Mouse (Mus musculus) left cerebral cortex, postnatal 14 days (tissue): ENCODE measurements around the gene Gm8122. TPM values are rescaled to one million over a fixed set of nuclear protein-coding genes. Genes with fewer than 3 reads are reported as not detected.
A peak's percentile ranks its signal among the peaks of the same experiment; 100 is the strongest.
"Not testable (repeated sequence)": the region's sequence is repeated elsewhere in the genome, so short reads cannot be mapped to it uniquely, and the experiment has no call there.

Source experiments
- DNase-seq, 2 experiments: peaks; one replicate each; pipeline ENCODE4 v3.0.0; 2021 to 2022; ENCODE audit warnings: low spot score in 2 of 2, mixed read lengths in 1 of 2
- intact Hi-C: fragments of 180-260 bp; cut with DNase I; formaldehyde crosslinking; loops from one replicate; pipeline ENCODE4 v1.15.1; 2025
- long read RNA-seq, 2 experiments: library from polyadenylated mRNA; stranded (forward); transcript quantifications; one replicate each; pipeline ENCODE4 v2.0.0; 2021
- total RNA-seq, 2 experiments: library from RNA; stranded (reverse); gene quantifications; 2 replicates each; pipeline ENCODE4 v1.2.3; 2021

Gene Gm8122
- not detected for total RNA-seq
- long read RNA-seq, experiment 1 = 0 reads
- long read RNA-seq, experiment 2 = 0 reads

GRCm38 (mm10) chr14:43235204-43235603 is at the start of gene Gm8122:
Gene Gm8122 (minus strand): TSS chr14:43235304.
- intact Hi-C loops, DNase-seq: not testable (repeated sequence)

GRCm38 (mm10) chr14:43278681-43279080 is 43.6 kb upstream of the Gm8122 start:
- intact Hi-C loops = not testable (repeated sequence)
- DNase-seq = peak; percentile 75 to 84

GRCm38 (mm10) chr14:43278146-43278545 is 43.0 kb upstream of the Gm8122 start:
- DNase-seq, intact Hi-C loops: not testable (repeated sequence)

- DNase-seq, intact Hi-C loops: not testable (repeated sequence)
Measured at GRCm38 (mm10) chr14:43277468-43277867, 42.4 kb upstream of the Gm8122 start.

- intact Hi-C loops, DNase-seq: not testable (repeated sequence)
Measured at GRCm38 (mm10) chr14:43275752-43276151, 40.6 kb upstream of the Gm8122 start.

GRCm38 (mm10) chr14:43274986-43275511 is 39.9 kb upstream of the Gm8122 start, which contains the start of gene Gm9732:
Gene Gm9732 (plus strand): TSS chr14:43275036.
- DNase-seq, intact Hi-C loops: not testable (repeated sequence)

- DNase-seq, intact Hi-C loops: not testable (repeated sequence)
Measured at GRCm38 (mm10) chr14:43273161-43273560, 38.1 kb upstream of the Gm8122 start.

- DNase-seq, intact Hi-C loops: not testable (repeated sequence)
Measured at GRCm38 (mm10) chr14:43269211-43269610, 34.1 kb upstream of the Gm8122 start.

- intact Hi-C loops, DNase-seq: not testable (repeated sequence)
Measured at GRCm38 (mm10) chr14:43268521-43269084, 33.5 kb upstream of the Gm8122 start.

GRCm38 (mm10) chr14:43263421-43263820 is 28.3 kb upstream of the Gm8122 start:
- DNase-seq, intact Hi-C loops: not testable (repeated sequence)

GRCm38 (mm10) chr14:43258349-43258748 is 23.2 kb upstream of the Gm8122 start, which contains the start of gene Gm8126:
Gene Gm8126 (plus strand): TSS chr14:43258649.
- intact Hi-C loops, DNase-seq: not testable (repeated sequence)

- intact Hi-C loops, DNase-seq: not testable (repeated sequence)
Measured at GRCm38 (mm10) chr14:43256511-43256910, 21.4 kb upstream of the Gm8122 start.

- intact Hi-C loops, DNase-seq: not testable (repeated sequence)
Measured at GRCm38 (mm10) chr14:43250549-43251253, 15.6 kb upstream of the Gm8122 start.

- intact Hi-C loops, DNase-seq: not testable (repeated sequence)
Measured at GRCm38 (mm10) chr14:43249611-43250170, 14.6 kb upstream of the Gm8122 start.

- intact Hi-C loops, DNase-seq: not testable (repeated sequence)
Measured at GRCm38 (mm10) chr14:43237769-43238168, 2.7 kb upstream of the Gm8122 start.

Other genes starting within 250 kb of the Gm8122 start
- not detected for gene Gm8082, start 241.7 kb downstream of the Gm8122 start, total RNA-seq
- under 1 TPM in 1 of 2 experiments, not detected in 1; 0.49 TPM for gene Gm10376, start 219.7 kb downstream of the Gm8122 start, total RNA-seq
- not detected for gene Gm8094, start 158.7 kb downstream of the Gm8122 start, total RNA-seq
- gene Gm8104, start 134.7 kb downstream of the Gm8122 start, total RNA-seq = under 1 TPM; 0.26 to 0.36 TPM
- under 1 TPM in 1 of 2 experiments, not detected in 1; 0.20 TPM for gene Gm7233, start 55.4 kb downstream of the Gm8122 start, total RNA-seq
- gene Gm8126, start 23.3 kb upstream of the Gm8122 start, total RNA-seq = under 1 TPM; 0.29 to 0.34 TPM
- not detected for gene Gm9732, start 39.7 kb upstream of the Gm8122 start, total RNA-seq
- gene Gm8127, start 58.5 kb upstream of the Gm8122 start, total RNA-seq = not detected
- gene 1700001F09Rik, start 112.5 kb upstream of the Gm8122 start, total RNA-seq = not detected
- not detected for gene Gm8138, start 181.0 kb upstream of the Gm8122 start, total RNA-seq